Mouse (Mus musculus) stomach, embryonic 14.5 days (tissue): ENCODE data around the gene Chpt1. TPM values are rescaled to one million over a fixed set of nuclear protein-coding genes. Genes with fewer than 3 reads are reported as not detected.

Experiments used
- ATAC-seq: fragments of 200-750 bp; cut with Nextera tagmentation; 2 replicates; pipeline ENCODE4 v1.8.0; 2017; ENCODE audit warnings: low read depth, moderate TSS enrichment; ENCODE audit not compliant: insufficient number of reproducible peaks, insufficient read depth, low FRiP score
- H3K27ac ChIP-seq: fragments of 300-500 bp; sonication (generic); 2 replicates; pipeline ENCODE4 v1.5.1; 2014; ENCODE audit warnings: mild to moderate bottlenecking, low read length, moderate library complexity, mixed read lengths
- H3K27me3 ChIP-seq: fragments of 300-500 bp; sonication (generic); 2 replicates; pipeline ENCODE4 v1.6.1; 2014; ENCODE audit warnings: low read length, control low read depth, mixed read lengths; ENCODE audit not compliant: control insufficient read depth, insufficient read depth
- H3K36me3 ChIP-seq: fragments of 300-500 bp; sonication (generic); 2 replicates; pipeline ENCODE4 v1.6.1; 2014; ENCODE audit warnings: mild to moderate bottlenecking, control low read depth, low read length, moderate library complexity, mixed read lengths; ENCODE audit not compliant: control insufficient read depth, insufficient read depth
- H3K4me1 ChIP-seq: fragments of 300-500 bp; sonication (generic); 2 replicates; pipeline ENCODE4 v1.6.1; 2014; ENCODE audit warnings: low read length, control low read depth, mixed read lengths; ENCODE audit not compliant: control insufficient read depth, insufficient read depth
- H3K4me2 ChIP-seq: fragments of 300-500 bp; sonication (generic); replicated peaks from 2 replicates; pipeline ENCODE4 v1.6.1; 2014; ENCODE audit warnings: low read depth, low read length, control low read depth
- H3K4me3 ChIP-seq: fragments of 300-500 bp; sonication (generic); 2 replicates; pipeline ENCODE4 v1.5.1; 2014; ENCODE audit warnings: low read depth, low read length, control low read depth
- H3K9ac ChIP-seq: fragments of 300-500 bp; sonication (generic); replicated peaks from 2 replicates; pipeline ENCODE4 v1.6.1; 2014; ENCODE audit warnings: low read depth, mild to moderate bottlenecking, control low read depth, low read length, moderate library complexity, mixed read lengths
- H3K9me3 ChIP-seq: fragments of 300-500 bp; sonication (generic); 2 replicates; pipeline ENCODE4 v1.6.1; 2016; ENCODE audit warnings: low read depth, low read length, control low read depth; ENCODE audit not compliant: control insufficient read depth
- WGBS: fragments of 180-500 bp; shearing (Covaris S2); extraction: QIAGEN DNeasy Blood & Tissue Kit; methylation state at CpG from one replicate; pipeline ENCODE4 v1.1.7; 2014; 5-methylcytosine and 5-hydroxymethylcytosine counted together
- polyA plus RNA-seq: library from polyadenylated mRNA; unstranded; fragments of >200 nt; fragmentation: Nextera tagmentation; extraction: Ambion mirVana; gene quantifications from 2 replicates; pipeline ENCODE4 v1.2.1, GENCODE M21; 2014

Gene Chpt1
- polyA plus RNA-seq, 1 experiment from 2014 or later, result 13.4 TPM

GRCm38 (mm10) chr10:88426896-88427295, 77.0 kb downstream of the Chpt1 start:
- 69% methylated on average over 5 of the region's 5 CpGs for WGBS
- Histone ChIP-seq H3K4me3 (no peak overlapping the region), H3K4me1 (no peaks in the 10 kb centered on the region), H3K4me2 (no peak overlapping the region), H3K9me3 (no peaks in the 10 kb centered on the region), H3K27ac (no peak overlapping the region), H3K36me3 (peaks cover 4% of the 10 kb centered on the region; the same call in 1 of the 2 replicates), H3K27me3 (no peaks in the 10 kb centered on the region), H3K9ac (no peak overlapping the region)
- ATAC-seq, result no peak

GRCm38 (mm10) chr10:88426158-88426816, 77.6 kb downstream of the Chpt1 start:
- peak; percentile 49; the same call in 1 of the 2 replicates for ATAC-seq

GRCm38 (mm10) chr10:88420655-88421435, 83.0 kb downstream of the Chpt1 start:
- WGBS, result 94% methylated on average over 19 of the region's 19 CpGs
- Histone ChIP-seq H3K9me3 (no peaks in the 10 kb centered on the region), H3K4me2 (no peak overlapping the region), H3K4me1 (no peaks in the 10 kb centered on the region), H3K9ac (no peak overlapping the region), H3K27me3 (no peaks in the 10 kb centered on the region), H3K27ac (no peak overlapping the region), H3K4me3 (no peak overlapping the region), H3K36me3 (no peaks in the 10 kb centered on the region; the same call in 1 of the 2 replicates)
- ATAC-seq, result no peak

More at GRCm38 (mm10) chr10:88426158-88426816, 77.6 kb downstream of the Chpt1 start:
- H3K4me1 ChIP-seq, result no peaks in the 10 kb centered on the region
- H3K27ac ChIP-seq, result no peak overlapping the region
- H3K9ac ChIP-seq, result no peak overlapping the region
- 94% methylated on average over 2 of the region's 2 CpGs for WGBS
- H3K27me3 ChIP-seq, result no peaks in the 10 kb centered on the region
- no peaks in the 10 kb centered on the region for H3K9me3 ChIP-seq
- no peak overlapping the region for H3K4me2 ChIP-seq
- peaks cover 4% of the 10 kb centered on the region; the same call in 1 of the 2 replicates for H3K36me3 ChIP-seq
- H3K4me3 ChIP-seq, result no peak overlapping the region

- Histone ChIP-seq H3K4me3 (no peak overlapping the region), H3K4me2 (no peak overlapping the region), H3K9ac (no peak overlapping the region), H3K36me3 (no peaks in the 10 kb centered on the region; the same call in 1 of the 2 replicates), H3K27me3 (no peaks in the 10 kb centered on the region), H3K4me1 (no peaks in the 10 kb centered on the region), H3K9me3 (no peaks in the 10 kb centered on the region), H3K27ac (no peak overlapping the region)
- WGBS, result 82% methylated on average over 11 of the region's 11 CpGs
- no peak for ATAC-seq
These were observed 83.7 kb downstream of the Chpt1 start for GRCm38 (mm10) chr10:88420141-88420541.

- ATAC-seq, result no peak
- H3K9ac ChIP-seq, result no peak overlapping the region
- no peaks in the 10 kb centered on the region for H3K27me3 ChIP-seq
- H3K9me3 ChIP-seq, result no peaks in the 10 kb centered on the region
- 83% methylated on average over 5 of the region's 5 CpGs for WGBS
- H3K4me3 ChIP-seq, result no peak overlapping the region
- H3K4me2 ChIP-seq, result no peak overlapping the region
- no peaks in the 10 kb centered on the region for H3K4me1 ChIP-seq
- H3K27ac ChIP-seq, result no peak overlapping the region
- H3K36me3 ChIP-seq, result no peaks in the 10 kb centered on the region; the same call in 1 of the 2 replicates
These were observed 86.2 kb downstream of the Chpt1 start for GRCm38 (mm10) chr10:88417686-88418085.

GRCm38 (mm10) chr10:88412290-88412995, 91.4 kb downstream of the Chpt1 start:
- Histone ChIP-seq H3K4me1 (no peaks in the 10 kb centered on the region), H3K9ac (no peak overlapping the region), H3K4me2 (no peak overlapping the region), H3K4me3 (no peak overlapping the region), H3K27me3 (no peaks in the 10 kb centered on the region), H3K36me3 (no peaks in the 10 kb centered on the region), H3K27ac (no peak overlapping the region), H3K9me3 (no peaks in the 10 kb centered on the region)
- 68% methylated on average over 17 of the region's 17 CpGs for WGBS
- no peak for ATAC-seq

- H3K9me3 ChIP-seq, result no peaks in the 10 kb centered on the region
- H3K27me3 ChIP-seq, result no peaks in the 10 kb centered on the region
- no peak overlapping the region for H3K9ac ChIP-seq
- no peak overlapping the region for H3K4me3 ChIP-seq
- ATAC-seq, result no peak
- no peak overlapping the region for H3K4me2 ChIP-seq
- H3K36me3 ChIP-seq, result no peaks in the 10 kb centered on the region
- H3K27ac ChIP-seq, result no peak overlapping the region
- no peaks in the 10 kb centered on the region for H3K4me1 ChIP-seq
- 72% methylated on average over 2 of the region's 2 CpGs for WGBS
These were observed 94.1 kb downstream of the Chpt1 start for GRCm38 (mm10) chr10:88409751-88410150.

- no peak overlapping the region for H3K4me3 ChIP-seq
- no peaks in the 10 kb centered on the region for H3K36me3 ChIP-seq
- no peaks in the 10 kb centered on the region for H3K27me3 ChIP-seq
- H3K4me1 ChIP-seq, result no peaks in the 10 kb centered on the region
- no peaks in the 10 kb centered on the region for H3K9me3 ChIP-seq
- no peak overlapping the region for H3K9ac ChIP-seq
- no peak overlapping the region for H3K27ac ChIP-seq
- ATAC-seq, result no peak
- WGBS, result 83% methylated on average over 12 of the region's 12 CpGs
- H3K4me2 ChIP-seq, result no peak overlapping the region
These were observed 95.8 kb downstream of the Chpt1 start for GRCm38 (mm10) chr10:88407875-88408631.
